Mouse (Mus musculus) heart, adult 8-10 months (tissue): ENCODE measurements at regions not wholly inside any gene's neighbourhood (a gene's known extent, or its start where the extent isn't known, plus 50 kb on each side); places are given as distances from the start of the nearest gene placed in this dataset.

Experiments
- DNase-seq: peaks from one replicate; pipeline ENCODE4 v3.0.0; 2022; ENCODE audit warnings: low spot score

DNA sequence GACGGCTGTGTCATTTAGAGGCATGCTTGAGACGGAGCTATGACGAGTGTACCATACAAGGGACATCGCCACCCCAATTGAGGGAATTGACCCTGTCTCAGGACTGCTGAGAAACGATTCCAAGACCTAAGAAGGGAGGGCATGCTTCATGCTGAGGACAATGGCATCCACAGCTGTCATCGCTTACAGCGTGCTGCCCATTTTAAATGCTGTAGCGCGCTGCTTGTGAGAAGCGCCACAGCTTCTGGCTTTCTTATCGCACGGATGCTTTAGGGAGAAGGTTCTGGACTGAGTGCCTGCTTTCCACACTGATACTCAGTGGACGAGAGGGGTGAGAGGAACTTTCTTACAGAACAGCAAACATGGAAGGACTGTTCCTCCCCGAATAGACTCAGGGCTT is 357.8 kb upstream of the Arglu1 start:
- DNase-seq = no peak

- no peak for DNase-seq
Observed at GRCm38 (mm10) chr8:9042835-9043792, 352.8 kb upstream of the Arglu1 start.

DNA sequence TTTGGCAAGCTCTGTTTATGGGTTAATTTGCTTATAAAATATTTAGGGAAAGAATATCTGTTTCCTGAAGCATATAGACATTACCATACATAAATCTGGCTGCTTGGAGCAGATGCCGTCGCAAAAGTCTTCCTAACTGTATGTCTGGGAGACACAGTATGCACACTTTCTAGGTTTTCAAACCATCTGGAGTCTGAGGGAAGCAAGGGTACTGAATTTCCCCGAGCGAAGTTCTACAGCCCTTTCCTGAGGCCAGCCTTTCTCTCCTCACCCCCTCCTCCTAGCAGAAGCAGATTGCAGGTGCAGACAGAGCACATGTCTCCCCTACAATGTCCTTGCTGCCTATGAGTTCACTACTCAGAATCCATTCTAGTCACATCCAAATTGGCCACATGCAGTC is 338.8 kb upstream of the Arglu1 start:
- no peak for DNase-seq

- DNase-seq = no peak
Observed at GRCm38 (mm10) chr8:9027672-9028071, 337.4 kb upstream of the Arglu1 start.

GRCm38 (mm10) chr8:9025872-9026271 is 335.6 kb upstream of the Arglu1 start:
- DNase-seq = no peak

- DNase-seq = no peak
Observed at GRCm38 (mm10) chr8:9025378-9025777, 335.1 kb upstream of the Arglu1 start.

- no peak for DNase-seq
Observed at GRCm38 (mm10) chr8:9020744-9021143, 330.4 kb upstream of the Arglu1 start.

GRCm38 (mm10) chr8:9020180-9020579 is 329.9 kb upstream of the Arglu1 start:
- no peak for DNase-seq

DNA sequence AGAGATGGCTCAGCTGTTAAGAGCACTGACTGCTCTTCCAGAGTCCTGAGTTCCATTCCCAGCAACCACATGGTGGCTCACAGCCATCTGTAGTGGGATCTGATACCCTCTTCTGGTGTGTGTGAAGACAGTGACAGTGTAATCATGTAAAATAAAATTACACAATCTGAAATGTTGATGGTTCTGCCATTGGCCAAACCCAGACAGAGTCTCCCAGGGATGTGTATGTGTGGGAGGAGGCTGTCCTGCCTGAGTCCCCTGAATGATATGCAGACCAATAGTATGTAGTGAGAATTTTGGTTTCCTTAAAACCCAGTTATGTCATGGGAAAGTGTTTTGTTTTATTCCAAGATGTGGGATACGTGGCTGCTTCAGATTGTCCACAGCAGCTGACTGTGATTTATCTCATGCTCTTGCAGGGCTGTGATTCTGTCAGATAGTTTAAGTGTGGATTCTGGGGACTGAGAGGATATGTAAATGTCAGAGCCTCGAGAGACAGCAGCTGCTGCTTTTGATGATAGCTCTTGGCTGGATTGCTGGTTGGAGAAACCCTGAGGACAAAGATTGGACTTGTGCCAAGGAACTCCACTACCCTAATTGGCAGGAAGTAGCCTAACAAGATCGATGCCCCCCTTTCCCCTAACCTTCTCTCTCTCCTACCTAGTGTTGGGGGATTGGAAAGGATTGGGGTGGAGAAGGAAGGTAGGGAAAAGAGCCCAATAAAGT is 321.6 kb upstream of the Arglu1 start:
- DNase-seq = no peak

DNA sequence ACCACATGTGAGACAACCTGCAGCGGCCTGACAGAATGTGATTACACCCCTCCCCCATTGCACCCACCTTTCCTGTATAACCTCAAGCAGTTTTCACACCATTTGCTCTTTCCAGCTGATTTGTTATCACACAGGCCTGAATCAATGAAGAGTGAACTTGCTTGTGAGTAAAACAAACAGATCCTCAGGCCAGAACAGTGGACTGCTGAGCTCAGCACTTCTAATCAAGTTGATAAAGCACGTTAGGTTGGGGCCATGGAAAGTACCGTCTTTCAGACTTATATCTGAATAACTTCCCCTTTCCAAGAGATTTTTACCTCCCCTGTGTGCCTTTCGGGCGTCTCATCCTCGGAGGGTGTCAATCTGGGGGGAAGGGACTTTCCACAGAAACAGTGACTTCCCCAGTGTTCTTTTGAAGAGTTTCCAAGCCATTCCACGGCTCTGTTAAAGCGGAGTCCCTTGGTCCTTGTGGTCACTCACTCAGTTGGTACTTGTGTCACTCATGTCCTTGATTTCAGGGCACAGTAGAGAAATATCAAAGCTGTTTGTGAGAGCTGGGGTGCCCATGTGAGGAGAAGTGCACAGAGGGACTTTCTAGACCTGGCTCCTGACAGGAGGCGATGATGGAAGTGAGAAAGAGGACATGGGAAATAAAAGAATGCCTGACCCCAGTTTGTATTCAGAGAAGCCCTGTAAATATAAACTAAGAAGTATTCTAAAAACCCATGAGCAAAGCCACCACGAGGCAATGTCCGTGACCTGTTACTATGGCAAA is 317.9 kb upstream of the Arglu1 start:
- DNase-seq = no peak

GRCm38 (mm10) chr8:8999914-9000313 is 309.6 kb upstream of the Arglu1 start:
- DNase-seq = no peak

DNA sequence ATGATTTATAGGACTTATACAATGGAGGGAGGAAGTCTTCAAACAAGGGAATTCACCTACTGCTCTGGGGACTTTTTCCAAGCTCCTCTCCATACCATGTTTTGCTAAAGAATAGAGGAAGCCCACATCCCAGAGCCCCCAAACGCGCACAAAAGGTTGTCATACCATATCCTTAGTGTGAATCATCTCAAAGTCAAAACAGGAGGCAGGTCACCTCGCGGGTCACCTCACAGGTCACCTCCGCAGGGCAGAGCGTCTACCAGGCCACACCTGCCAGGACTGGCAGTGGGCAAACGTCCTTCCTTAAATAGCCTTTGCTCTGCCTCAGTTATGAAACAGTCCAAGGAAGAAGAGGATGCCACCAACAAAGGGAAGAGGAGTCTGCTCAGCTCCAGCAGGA is 307.3 kb upstream of the Arglu1 start:
- no peak for DNase-seq

GRCm38 (mm10) chr8:8994596-8995189 is 304.4 kb upstream of the Arglu1 start:
- peak; percentile 78 for DNase-seq

DNA sequence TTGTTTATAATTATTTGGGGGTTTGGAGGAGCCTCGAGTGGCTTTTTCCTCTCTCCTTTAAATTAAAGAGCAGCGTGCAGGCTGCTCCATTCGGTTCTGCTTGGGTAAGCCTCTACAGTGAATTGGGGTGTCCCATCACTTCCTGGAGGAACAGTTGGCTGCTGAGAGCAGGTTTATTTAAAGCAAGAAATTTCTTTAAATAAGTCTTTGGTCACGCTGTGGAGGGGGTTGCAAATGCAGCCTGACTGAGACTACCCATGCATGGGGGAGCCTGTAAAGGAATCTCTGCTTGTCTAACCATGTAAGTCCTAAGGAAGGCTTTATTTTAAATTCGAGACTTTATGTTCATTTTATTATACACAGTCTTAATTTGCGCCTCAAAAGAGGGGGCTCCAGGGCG is 303.7 kb upstream of the Arglu1 start:
- DNase-seq = no peak

GRCm38 (mm10) chr8:8992461-8993032 is 302.2 kb upstream of the Arglu1 start:
- DNase-seq = peak; percentile 85

DNA sequence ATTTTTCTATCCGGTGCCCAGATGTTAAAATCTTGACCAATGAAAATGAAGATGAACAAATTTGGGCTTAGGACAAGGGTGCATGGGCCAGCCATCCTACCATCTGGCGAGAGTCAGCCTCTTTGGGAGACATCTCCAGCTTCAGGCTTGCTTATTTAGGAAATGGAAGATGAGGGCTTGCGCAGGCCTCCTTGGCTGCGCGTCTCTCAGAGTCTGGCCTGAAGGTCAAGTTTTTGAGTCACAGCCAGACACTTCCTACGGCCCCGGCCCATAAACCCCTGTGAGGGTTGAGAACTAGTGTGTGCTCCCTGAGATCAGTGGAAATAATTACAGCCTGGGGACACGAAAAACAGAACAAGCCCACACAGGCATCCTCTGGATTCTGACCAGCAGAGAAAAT is 300.7 kb upstream of the Arglu1 start:
- peak; percentile 22 for DNase-seq

DNA sequence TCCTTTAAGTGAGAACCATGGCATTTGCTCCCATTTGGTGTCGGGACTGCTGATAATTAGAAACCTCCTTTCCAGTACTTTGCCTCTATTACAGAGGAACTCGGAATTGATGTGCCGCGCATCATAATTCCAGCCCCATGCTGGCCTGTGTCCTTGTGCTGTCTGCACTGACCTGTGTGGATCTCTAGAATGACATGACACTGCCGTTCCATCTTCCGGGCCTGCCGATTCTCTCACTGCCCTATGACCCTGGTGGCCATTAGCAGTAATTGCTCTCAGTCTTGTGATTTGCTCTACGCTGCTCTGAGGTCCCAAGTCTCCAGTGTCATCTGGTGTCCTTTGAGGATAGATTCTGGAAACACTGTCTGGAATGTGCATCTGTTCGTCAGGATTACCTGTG is 295.7 kb upstream of the Arglu1 start:
- DNase-seq = no peak

- DNase-seq = no peak
Observed at GRCm38 (mm10) chr8:8985395-8985794, 295.1 kb upstream of the Arglu1 start.

GRCm38 (mm10) chr8:8984829-8985251 is 294.5 kb upstream of the Arglu1 start:
- DNase-seq = no peak

DNA sequence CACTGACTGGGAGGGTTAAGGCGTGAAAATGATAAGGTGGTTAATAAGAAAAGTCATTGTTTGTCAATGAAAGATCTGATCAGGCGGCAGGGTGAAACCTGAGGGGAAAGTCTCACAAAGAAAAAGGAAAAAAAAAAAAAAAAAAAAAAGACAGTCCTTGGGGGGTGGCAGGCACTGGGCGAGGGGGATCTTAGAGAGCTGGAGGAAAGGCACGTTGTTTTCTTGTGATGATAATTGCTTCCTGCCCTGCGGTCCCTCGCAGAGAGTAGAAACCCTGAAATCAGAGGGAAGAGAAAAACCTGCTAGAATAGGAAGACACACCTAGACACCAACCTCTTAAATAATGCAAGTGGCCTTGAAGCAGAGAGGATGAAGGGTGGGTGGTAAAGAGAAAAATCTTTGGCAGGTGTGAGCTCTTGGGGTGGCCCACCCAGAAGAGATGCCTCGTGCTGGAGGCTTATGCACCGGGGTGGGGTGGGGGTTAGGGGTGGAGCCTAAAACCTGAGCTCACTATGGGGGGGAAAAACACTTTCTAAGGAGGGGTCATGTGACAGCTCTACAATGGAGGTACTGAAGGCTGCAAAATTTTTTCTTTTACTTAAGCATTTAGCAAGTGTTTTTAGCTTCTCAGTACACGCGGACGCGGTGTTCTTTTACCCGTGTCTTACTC is 294.0 kb upstream of the Arglu1 start:
- no peak for DNase-seq
